Mouse (Mus musculus) liver, postnatal 0 days (tissue): ENCODE data around the gene Ube2h.

Experiments
- CTCF ChIP-seq: sonication (generic); IDR thresholded peaks from 2 replicates; pipeline ENCODE4 v1.5.1; 2016; ENCODE audit warnings: antibody characterized with exemption, low read depth
- EP300 ChIP-seq: IDR thresholded peaks from 2 replicates; pipeline ENCODE4 v1.6.1; 2016; ENCODE audit warnings: antibody characterized with exemption, low read depth, mild to moderate bottlenecking

DNA sequence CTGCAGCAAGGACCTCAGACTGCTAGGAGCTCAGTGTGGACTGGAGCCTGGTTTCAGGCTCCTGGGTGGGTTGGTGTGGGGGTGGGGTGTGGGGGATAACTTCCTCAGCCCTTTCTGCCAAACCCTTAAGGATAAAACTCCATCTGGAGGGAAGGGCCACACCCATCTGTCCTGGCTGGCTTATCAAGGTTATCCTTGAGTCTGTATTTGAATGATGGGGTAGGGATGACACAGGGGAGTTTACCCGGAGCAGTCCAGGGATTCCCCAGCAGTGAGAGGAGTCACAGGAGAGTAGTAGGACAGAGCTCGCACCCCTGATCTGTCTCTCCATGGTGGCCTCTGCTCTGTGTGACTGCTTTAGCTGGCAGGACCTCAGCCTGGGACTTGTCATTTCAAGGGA lies 124.0 kb downstream of the Ube2h start:
- TF ChIP-seq CTCF (no peak), EP300 (no peak)
